Mouse (Mus musculus) stomach, embryonic 16.5 days (tissue): ENCODE measurements around the gene Slc10a7. TPM values are rescaled to one million over a fixed set of nuclear protein-coding genes. Genes with fewer than 3 reads are reported as not detected.

Source experiments
- ATAC-seq: fragments of 200-750 bp; cut with Nextera tagmentation; 2 replicates; pipeline ENCODE4 v1.8.0; 2017; ENCODE audit warnings: moderate number of reproducible peaks, moderate TSS enrichment; ENCODE audit not compliant: insufficient read depth, low FRiP score
- H3K27ac ChIP-seq: fragments of 300-500 bp; sonication (generic); 2 replicates; pipeline ENCODE4 v1.5.1; 2014; ENCODE audit warnings: low read length
- H3K27me3 ChIP-seq: fragments of 300-500 bp; sonication (generic); 2 replicates; pipeline ENCODE4 v1.6.1; 2014; ENCODE audit warnings: low read length, control low read depth, mixed read lengths; ENCODE audit not compliant: control insufficient read depth, insufficient read depth
- H3K36me3 ChIP-seq: fragments of 300-500 bp; sonication (generic); 2 replicates; pipeline ENCODE4 v1.6.1; 2014; ENCODE audit warnings: low read length; ENCODE audit not compliant: control insufficient read depth, insufficient read depth
- H3K4me1 ChIP-seq: fragments of 300-500 bp; sonication (generic); 2 replicates; pipeline ENCODE4 v1.6.1; 2014; ENCODE audit warnings: low read length, control low read depth, mixed read lengths; ENCODE audit not compliant: control insufficient read depth, insufficient read depth
- H3K4me2 ChIP-seq: fragments of 300-500 bp; sonication (generic); 2 replicates; pipeline ENCODE4 v1.6.1; 2014; ENCODE audit warnings: low read depth, low read length, mixed read lengths
- H3K4me3 ChIP-seq: fragments of 300-500 bp; sonication (generic); replicated peaks from 2 replicates; pipeline ENCODE4 v1.5.1; 2014; ENCODE audit warnings: mild to moderate bottlenecking, low read length
- H3K9ac ChIP-seq: fragments of 300-500 bp; sonication (generic); 2 replicates; pipeline ENCODE4 v1.6.1; 2014; ENCODE audit warnings: low read length
- H3K9me3 ChIP-seq: fragments of 300-500 bp; sonication (generic); replicated peaks from 2 replicates; pipeline ENCODE4 v1.6.1; 2016; ENCODE audit warnings: low read length, control low read depth; ENCODE audit not compliant: control insufficient read depth
- WGBS: fragments of 180-500 bp; shearing (Covaris S2); extraction: QIAGEN DNeasy Blood & Tissue Kit; methylation state at CpG from one replicate; pipeline ENCODE4 v1.1.7; 2014; 5-methylcytosine and 5-hydroxymethylcytosine counted together
- polyA plus RNA-seq: library from polyadenylated mRNA; unstranded; fragments of >200 nt; fragmentation: Nextera tagmentation; extraction: Ambion mirVana; gene quantifications from 2 replicates; pipeline ENCODE4 v1.2.1, GENCODE M21; 2015

The Slc10a7 gene
- polyA plus RNA-seq, 1 experiment from 2014 or later = 20.8 TPM

- Histone ChIP-seq H3K27ac (no peak overlapping the region), H3K36me3 (no peaks in the 10 kb centered on the region; the same call in 1 of the 2 replicates), H3K9ac (no peak overlapping the region), H3K9me3 (no peaks in the 10 kb centered on the region), H3K4me2 (no peak overlapping the region), H3K4me3 (no peak overlapping the region), H3K27me3 (no peaks in the 10 kb centered on the region), H3K4me1 (peaks cover 9% of the 10 kb centered on the region; the same call in 1 of the 2 replicates)
- 42% methylated on average over 12 of the region's 12 CpGs for WGBS
- no peak for ATAC-seq
Measured at GRCm38 (mm10) chr8:78624738-78625442, 115.7 kb downstream of the Slc10a7 start.

GRCm38 (mm10) chr8:78626632-78627031, 117.5 kb downstream of the Slc10a7 start:
- Histone ChIP-seq H3K27me3 (no peaks in the 10 kb centered on the region), H3K4me2 (no peak overlapping the region), H3K9me3 (no peaks in the 10 kb centered on the region), H3K4me1 (peaks cover 11% of the 10 kb centered on the region; the same call in 1 of the 2 replicates), H3K36me3 (no peaks in the 10 kb centered on the region; the same call in 1 of the 2 replicates), H3K9ac (no peak overlapping the region), H3K4me3 (no peak overlapping the region), H3K27ac (no peak overlapping the region)
- 0 out of 2 replicates have a peak, but pooled peaks have one; percentile 44 for ATAC-seq
- WGBS = 46% methylated on average over 5 of the region's 5 CpGs

- Histone ChIP-seq H3K4me3 (no peak overlapping the region), H3K27ac (no peak overlapping the region), H3K9ac (no peak overlapping the region), H3K9me3 (no peaks in the 10 kb centered on the region), H3K4me1 (peaks cover 11% of the 10 kb centered on the region; the same call in 1 of the 2 replicates), H3K27me3 (no peaks in the 10 kb centered on the region), H3K4me2 (no peak overlapping the region), H3K36me3 (no peaks in the 10 kb centered on the region; the same call in 1 of the 2 replicates)
- 89% methylated on average over 9 of the region's 9 CpGs for WGBS
- ATAC-seq = no peak
Measured at GRCm38 (mm10) chr8:78627793-78628192, 118.6 kb downstream of the Slc10a7 start.

- Histone ChIP-seq H3K4me2 (no peak overlapping the region), H3K27me3 (no peaks in the 10 kb centered on the region), H3K27ac (no peak overlapping the region), H3K9ac (no peak overlapping the region), H3K4me3 (no peak overlapping the region), H3K36me3 (no peaks in the 10 kb centered on the region; the same call in 1 of the 2 replicates), H3K9me3 (no peaks in the 10 kb centered on the region), H3K4me1 (0 out of 2 replicates have a peak, but pooled peaks cover 5% of the 10 kb centered on the region)
- WGBS = 62% methylated on average over 19 of the region's 19 CpGs
- no peak for ATAC-seq
Measured at GRCm38 (mm10) chr8:78630414-78631164, 121.4 kb downstream of the Slc10a7 start.

GRCm38 (mm10) chr8:78633012-78633411, 123.9 kb downstream of the Slc10a7 start:
- Histone ChIP-seq H3K4me3 (no peak overlapping the region), H3K4me1 (0 out of 2 replicates have a peak, but pooled peaks cover 2% of the 10 kb centered on the region), H3K27me3 (no peaks in the 10 kb centered on the region), H3K36me3 (no peaks in the 10 kb centered on the region; the same call in 1 of the 2 replicates), H3K4me2 (no peak overlapping the region), H3K9ac (no peak overlapping the region), H3K9me3 (no peaks in the 10 kb centered on the region), H3K27ac (no peak overlapping the region)
- ATAC-seq = no peak
- WGBS = 62% methylated on average over 12 of the region's 12 CpGs

GRCm38 (mm10) chr8:78634018-78634417, 124.9 kb downstream of the Slc10a7 start:
- no peak overlapping the region for H3K9ac ChIP-seq
- no peaks in the 10 kb centered on the region for H3K27me3 ChIP-seq
- H3K4me3 ChIP-seq = no peak overlapping the region
- H3K4me1 ChIP-seq = 0 out of 2 replicates have a peak, but pooled peaks cover 2% of the 10 kb centered on the region
- 76% methylated on average over 3 of the region's 3 CpGs for WGBS
- H3K27ac ChIP-seq = no peak overlapping the region
- no peak for ATAC-seq
- no peaks in the 10 kb centered on the region for H3K9me3 ChIP-seq
- H3K36me3 ChIP-seq = no peaks in the 10 kb centered on the region
- H3K4me2 ChIP-seq = no peak overlapping the region

GRCm38 (mm10) chr8:78634523-78635240, 125.5 kb downstream of the Slc10a7 start:
- H3K27ac ChIP-seq = peak overlapping the region; percentile 62; the same call in 1 of the 2 replicates
- H3K27me3 ChIP-seq = no peaks in the 10 kb centered on the region
- H3K9me3 ChIP-seq = no peaks in the 10 kb centered on the region
- 0 out of 2 replicates have a peak, but pooled peaks cover 2% of the 10 kb centered on the region for H3K4me1 ChIP-seq
- ATAC-seq = 0 out of 2 replicates have a peak, but pooled peaks have one; percentile 21
- H3K4me2 ChIP-seq = peak overlapping the region; percentile 10; the same call in 1 of the 2 replicates
- H3K36me3 ChIP-seq = no peaks in the 10 kb centered on the region
- WGBS = 51% methylated on average over 17 of the region's 17 CpGs
- H3K9ac ChIP-seq = no peak overlapping the region
- H3K4me3 ChIP-seq = no peak overlapping the region

- Histone ChIP-seq H3K4me1 (no peaks in the 10 kb centered on the region), H3K27ac (peak overlapping the region; percentile 55; the same call in 1 of the 2 replicates), H3K9ac (no peak overlapping the region), H3K27me3 (no peaks in the 10 kb centered on the region), H3K36me3 (no peaks in the 10 kb centered on the region), H3K4me2 (no peak overlapping the region), H3K9me3 (no peaks in the 10 kb centered on the region), H3K4me3 (no peak overlapping the region)
- WGBS = 68% methylated on average over 8 of the region's 8 CpGs
- no peak for ATAC-seq
Measured at GRCm38 (mm10) chr8:78635241-78635771, 126.2 kb downstream of the Slc10a7 start.
